Mouse (Mus musculus): Measurements from ENCODE around the gene Sec14l1.
A peak's percentile ranks its signal among the peaks of the same experiment; 100 is the strongest.

Gene Sec14l1

DNA sequence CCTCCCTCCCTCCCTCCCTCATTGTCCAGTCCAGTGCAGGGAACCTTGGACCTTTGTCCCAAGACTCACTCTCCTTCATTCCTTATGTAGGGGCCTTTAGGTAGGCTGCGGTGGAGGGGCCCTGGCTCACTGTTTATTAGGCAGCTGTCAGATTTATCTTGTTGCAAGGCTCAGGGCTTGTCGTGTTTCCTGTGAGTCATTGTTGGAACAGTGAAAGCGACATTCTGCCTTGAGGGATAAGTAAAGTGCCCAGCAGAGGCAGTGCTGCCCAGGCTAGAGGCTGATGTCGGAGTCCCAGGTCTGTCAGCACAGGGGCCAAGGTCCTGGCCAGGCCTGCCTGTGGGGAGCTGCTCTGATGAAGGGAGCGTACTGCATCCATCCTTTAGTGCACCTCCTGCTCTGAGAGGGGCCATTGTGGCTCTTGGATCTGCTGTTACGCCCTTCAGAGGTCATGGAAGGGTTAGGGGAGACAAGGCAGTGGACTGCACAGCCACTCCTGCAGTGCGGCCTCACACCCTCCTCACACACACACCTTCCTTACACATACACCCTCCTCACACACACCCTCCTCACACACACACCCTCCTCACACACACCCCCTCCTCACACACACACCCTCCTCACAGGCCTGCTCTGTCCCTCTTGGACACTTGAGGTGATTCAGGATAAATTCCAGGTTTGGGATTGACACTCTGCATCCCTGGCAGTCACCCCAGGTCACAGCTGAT lies 39.3 kb downstream of the Sec14l1 start:
- no peak for DNase-seq (ENCODE audit: low read depth)

DNA sequence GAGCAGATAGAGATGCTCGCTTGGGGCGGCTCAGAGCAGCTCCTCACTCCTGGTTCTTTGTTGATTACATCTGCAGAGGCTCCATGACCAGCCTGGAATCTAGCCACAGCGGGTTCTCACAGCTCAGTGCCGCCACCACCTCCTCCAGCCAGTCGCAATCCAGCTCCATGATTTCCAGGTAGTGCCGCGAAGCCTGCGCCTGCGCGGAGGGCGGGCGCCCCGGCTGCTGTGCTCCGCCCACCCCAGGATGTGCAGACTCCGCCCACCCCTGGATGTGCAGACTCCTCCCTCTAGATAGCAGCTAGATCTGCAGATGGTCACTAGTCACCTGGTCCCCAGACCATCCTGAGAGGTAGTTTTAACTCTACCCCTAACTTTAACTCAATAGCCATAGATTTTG lies 41.8 kb downstream of the Sec14l1 start:
- DNase-seq (ENCODE audit: low read depth) = peak; percentile 23

DNA sequence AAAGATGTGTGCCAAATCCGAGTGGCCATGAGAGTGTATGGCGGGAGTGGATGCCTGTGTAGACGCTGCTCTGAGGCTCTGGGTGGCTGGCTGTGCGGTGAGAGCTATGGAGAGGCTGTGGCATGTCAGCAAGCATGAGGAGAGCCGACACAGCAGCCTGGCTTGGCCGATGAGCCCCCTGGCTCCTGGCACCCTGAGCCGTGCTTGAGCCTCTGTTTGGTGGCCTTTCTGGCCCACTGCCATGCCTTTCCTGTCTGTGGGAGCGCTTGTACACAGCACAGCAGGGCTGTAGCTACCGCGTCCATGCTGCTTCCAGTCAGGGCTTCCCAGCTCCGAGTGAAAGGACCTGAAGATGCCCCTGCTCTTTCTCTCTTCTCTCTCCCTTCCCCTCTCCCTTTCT lies 43.4 kb downstream of the Sec14l1 start:
- DNase-seq (ENCODE audit: low read depth) = no peak

DNA sequence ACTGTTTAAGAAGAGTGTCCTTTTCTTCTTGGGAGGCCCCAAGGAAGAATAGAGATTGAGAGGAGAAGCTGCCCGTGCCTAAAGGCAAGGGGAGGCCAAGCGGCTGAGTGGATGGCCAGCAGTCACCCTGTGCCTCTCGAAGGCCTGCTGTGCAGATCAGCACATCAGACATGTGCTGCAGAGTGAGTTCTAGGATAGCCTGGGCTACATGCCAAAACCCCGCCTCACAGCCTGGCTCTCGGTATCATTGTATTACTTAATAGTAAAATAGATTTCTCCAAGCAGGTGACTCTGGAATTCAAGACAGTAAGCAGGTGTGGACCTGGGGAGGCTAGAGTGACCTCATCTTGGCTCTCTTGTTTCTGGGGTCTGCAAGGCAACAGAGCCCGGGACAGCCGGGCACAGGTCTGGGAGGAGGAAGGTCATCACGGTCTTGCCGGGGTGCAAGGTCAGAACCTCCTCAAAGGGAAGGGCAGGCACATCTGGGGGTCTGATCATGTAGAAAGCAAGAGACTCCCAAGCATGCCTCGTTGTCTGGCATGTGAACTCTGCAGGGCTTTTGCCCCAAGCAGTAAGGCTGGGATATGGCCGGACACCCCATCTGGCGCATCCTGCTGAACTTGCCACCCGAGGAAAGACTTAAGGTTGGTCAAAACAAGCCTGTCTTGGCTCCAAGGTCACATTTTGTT lies 44.4 kb downstream of the Sec14l1 start:
- no peak for DNase-seq (ENCODE audit: low read depth)

DNA sequence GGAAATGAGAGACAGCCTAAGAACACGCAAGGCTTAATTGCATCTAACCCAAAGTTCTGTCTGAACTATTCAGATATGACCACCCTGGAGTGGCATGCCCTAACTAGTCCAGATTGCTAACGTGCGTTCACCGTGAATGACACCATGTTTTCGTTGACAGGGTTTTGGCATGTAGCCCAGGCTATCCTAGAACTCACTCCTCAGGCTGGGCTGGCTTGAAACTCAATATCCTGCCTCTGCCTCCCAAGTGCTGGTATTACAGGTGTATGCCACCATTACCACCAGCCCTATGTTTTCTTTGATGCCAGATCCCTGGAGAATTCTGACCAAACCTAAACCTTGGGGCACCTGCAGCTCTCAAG lies 45.0 kb downstream of the Sec14l1 start:
- no peak for DNase-seq (ENCODE audit: low read depth)

DNA sequence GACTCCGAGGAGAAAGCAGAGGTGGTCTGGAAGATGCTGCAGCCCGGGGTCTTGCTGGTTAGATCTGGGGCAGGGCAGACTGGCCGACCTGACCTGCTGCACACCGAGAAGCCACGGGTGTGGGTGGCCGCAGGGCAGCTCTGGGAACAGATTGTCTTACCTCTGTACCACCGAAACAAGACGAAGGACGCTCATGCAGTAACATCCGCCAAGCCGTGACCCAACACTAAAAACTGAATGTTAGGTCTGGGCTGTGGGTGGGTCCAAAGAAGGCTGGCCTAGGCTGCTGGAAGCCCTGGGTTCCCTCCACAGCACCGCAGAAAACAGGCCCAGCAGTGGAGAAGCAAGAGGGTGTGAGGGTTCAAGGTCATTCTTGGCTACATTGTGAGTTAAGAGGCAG lies 45.8 kb downstream of the Sec14l1 start:
- DNase-seq (ENCODE audit: low read depth) = no peak

DNA sequence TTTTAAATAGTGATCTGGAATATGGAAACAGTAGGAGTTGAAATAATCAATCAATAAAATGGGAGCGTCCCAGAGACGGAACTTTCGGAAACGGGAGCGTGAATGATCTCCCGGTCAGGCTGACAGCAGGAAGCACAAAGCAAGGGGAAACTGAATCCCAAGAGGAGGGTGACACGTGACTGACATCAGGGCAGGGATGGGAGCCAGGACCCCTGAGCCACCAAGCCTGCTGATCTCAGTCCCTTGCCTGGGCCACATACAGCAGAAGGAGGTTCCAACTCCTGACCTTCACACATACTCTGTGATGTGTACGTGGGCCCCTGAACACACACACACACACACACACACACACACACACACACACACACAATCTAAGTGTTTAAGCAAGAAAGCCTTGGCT lies 46.6 kb downstream of the Sec14l1 start:
- DNase-seq (ENCODE audit: low read depth) = no peak

DNA sequence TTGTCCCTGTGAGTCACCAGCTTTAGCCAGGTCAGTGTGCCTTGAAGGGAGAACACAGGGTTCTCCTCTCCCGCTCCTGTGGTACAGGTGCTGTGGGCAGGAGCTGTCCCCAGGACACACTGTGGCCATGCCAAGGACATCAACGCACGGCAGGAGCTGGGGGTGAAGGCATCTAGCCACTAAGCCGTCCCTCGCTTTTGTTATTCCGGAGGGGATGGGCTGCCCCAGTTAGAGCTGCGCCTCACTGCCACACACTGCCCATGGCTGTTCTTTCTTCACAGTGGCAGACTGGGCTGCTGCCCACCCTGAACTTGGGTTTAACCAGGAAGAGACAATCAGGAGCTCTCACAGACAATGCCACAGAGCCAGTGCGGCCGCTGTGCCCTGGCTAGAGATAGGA lies 48.1 kb downstream of the Sec14l1 start:
- DNase-seq (ENCODE audit: low read depth) = no peak

DNA sequence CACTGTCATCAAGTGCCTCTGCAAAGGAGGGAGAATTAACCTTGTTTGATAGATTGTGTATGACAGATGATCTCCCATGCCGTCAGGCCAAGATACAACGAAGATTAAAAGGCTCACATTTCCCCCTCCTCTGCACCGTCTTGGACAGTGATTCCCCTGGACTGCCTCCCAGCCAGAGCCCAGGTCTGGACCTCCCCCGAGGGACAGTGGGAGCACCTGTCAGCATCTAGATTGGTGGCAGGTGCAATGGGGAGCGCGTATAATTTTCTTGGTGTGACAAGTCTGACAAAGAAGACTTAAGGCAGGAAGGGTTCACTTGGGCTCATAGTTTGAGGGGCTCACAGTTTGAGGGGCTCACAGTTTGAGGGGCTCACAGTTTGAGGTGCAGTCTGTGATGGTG lies 48.8 kb downstream of the Sec14l1 start:
- no peak for DNase-seq (ENCODE audit: low read depth)

DNA sequence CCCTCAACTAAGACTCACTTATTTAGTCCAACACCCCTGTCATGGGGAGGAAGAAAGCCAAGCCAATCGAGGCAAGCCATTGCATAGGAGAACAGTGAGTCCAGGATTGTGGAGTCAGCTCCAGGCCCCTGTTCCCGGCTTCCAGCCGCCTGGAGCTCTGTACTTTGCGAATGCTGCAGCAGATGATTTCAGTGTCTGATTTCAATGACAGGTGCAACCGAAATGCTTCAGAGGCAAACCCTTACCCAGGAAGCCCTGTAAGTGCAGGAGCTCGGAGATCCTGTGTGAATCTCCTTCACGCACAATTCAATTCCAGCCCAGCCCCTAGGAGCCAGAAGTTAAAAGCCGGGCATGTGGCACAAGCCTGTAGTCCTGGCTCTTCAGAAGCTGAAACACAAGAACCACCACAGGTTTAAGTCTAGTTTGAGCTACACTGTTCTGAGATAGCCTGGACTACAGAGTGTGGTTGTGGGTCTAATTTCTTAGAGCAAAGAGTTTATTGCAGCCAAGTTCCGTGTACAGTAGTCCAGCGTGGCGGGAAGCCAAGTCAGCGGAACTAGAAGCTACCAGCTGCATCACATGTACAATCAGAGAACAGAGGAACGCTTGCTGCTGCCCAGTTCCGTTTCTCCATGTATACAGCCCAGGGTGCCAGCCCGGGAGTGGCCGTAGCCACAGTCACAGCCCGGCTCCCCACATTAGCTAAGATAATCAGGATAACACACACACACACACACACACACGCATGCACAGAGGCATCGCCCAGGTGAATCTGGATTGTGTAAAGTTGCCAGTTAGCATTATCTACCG lies 53.5 kb downstream of the Sec14l1 start:
- no peak for DNase-seq (ENCODE audit: low read depth)

DNA sequence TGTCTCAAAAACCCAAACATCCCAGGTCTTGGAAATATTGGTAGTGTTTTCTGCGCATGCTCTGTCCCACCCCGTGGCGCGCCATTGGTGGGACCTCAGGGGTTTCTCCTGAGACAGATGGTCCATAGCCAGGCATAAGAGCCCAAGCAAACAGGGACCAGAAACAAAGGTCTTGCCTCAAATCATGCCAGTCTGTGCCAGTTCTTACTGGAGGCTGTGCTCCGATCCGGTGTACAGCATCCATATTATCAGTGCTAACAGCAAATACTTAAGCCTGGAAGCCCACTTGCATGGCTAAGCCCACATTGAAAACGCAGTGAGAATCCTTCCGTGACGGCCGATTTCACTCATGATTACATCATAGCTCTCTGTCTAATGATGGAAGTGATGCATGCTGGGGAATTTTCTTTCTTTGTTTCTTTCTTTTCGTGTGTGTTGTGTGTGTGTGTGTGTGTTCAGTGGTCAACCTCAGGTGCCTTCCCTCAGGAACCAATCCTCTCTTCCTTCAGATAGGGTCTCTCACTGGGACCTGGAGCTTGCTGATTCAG lies 54.2 kb downstream of the Sec14l1 start:
- DNase-seq (ENCODE audit: low read depth) = no peak

DNA sequence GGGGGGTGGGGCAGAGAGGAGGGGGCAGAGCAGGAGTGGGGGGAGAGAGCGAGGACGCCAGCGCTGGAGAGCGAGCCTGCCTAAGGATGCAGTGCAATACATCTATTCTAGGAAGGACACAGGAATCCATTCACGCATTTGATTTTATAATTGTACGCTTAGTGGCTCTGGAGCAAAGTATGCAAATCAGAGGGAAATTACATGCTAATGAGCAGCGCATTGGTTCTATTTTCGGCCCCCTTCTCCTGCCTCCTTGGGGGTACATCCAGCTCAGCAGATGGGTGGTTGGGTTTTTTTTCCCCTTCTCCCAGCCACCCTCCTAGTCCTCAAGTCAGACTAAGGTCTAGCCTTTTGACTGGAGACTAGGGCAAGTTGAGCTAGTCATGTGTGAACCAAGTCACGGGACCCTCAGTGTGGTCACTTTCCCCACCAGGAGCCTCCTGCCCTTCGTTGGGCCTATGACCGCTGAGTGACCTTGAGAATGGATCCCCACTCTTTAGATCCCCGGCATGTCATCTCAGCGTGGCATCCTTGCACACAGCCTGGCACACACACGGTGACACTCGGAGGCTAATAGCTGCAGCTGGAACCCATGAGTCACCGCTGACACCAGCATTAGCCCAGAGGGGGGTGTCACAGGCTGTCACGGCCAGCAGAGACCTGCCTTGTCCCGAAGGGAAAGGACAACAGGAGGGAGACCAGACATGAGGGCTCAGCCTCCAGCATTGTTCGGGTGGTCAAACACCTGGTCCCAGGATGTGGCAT lies 55.0 kb downstream of the Sec14l1 start:
- no peak for DNase-seq (ENCODE audit: low read depth)

DNA sequence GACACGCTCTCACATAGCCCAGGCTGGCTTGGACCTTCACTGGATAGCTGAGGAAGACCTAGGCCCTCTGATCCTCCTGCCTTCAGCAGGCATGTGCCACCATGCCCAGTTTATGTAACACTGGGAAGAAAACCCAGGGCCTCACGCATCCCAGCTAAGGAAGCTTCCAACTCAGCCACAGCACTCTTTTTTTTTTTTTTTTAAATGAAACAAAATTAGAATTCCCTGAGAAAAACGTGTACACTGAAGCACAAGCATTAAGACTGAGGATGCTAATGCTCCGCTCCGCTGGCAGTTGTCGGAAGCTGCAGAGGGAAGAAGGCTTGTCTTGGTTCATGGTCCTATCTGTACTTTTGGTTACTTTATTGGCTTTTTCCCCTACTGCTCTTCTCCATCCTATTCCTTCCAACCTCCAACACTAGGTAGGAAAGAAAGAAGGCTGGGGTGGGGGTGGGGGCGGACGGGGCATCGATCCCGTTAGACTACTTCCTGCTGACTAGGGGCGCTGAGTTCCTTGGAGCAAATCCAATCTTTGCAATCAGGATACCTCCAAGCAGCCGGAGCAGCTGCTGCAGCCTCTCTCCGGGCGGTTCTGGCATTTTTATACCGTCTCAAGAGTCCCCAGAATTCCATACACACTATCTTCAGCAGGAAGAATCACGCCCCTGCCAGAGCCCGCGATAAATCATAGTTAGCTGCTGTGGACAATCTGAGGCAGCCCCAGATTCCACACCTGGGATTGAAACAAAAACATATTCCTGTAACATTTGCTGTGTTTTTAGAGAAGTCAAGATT lies 59.3 kb downstream of the Sec14l1 start:
- no peak for DNase-seq (ENCODE audit: low read depth)

DNA sequence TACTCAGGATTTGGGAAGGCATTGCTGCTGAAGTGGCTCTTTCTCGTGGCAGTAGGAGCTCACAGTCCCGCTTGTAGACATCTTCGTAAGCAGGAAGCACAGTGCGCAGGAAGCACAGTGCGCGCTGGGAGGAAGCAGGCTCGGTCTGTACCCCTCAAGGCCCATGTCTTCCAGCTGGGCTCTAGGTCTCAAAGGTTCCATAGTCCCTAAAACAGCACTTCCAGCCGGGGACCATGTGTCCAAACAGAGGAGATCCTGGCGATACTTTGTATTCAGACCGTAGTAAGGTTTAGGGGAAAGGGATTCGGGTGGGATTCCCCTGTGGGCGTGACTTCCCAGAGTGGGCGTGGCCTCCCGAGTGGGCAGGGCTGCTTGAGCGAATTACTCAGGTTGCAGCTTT lies 60.0 kb downstream of the Sec14l1 start:
- no peak for DNase-seq (ENCODE audit: low read depth)

DNA sequence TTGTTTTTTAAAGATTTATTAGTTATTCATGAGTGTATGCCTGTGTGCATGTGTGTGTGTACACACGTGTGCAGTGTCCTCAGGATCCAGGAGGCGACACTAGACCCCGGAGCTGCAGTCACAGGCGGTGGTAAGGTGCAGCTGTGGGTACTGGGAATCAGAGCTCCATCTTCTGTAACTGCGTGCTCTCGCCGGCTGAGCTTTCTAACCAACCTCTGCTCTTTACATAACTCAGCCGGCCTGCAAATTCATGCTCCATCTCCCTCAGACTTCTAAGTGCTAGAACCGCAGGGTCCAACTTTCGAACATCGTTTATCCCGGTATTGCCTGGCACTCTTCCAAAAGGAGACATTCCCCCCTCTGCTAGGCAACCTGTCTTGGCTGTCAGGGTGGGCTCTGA lies 60.5 kb downstream of the Sec14l1 start:
- no peak for DNase-seq (ENCODE audit: low read depth)

DNA sequence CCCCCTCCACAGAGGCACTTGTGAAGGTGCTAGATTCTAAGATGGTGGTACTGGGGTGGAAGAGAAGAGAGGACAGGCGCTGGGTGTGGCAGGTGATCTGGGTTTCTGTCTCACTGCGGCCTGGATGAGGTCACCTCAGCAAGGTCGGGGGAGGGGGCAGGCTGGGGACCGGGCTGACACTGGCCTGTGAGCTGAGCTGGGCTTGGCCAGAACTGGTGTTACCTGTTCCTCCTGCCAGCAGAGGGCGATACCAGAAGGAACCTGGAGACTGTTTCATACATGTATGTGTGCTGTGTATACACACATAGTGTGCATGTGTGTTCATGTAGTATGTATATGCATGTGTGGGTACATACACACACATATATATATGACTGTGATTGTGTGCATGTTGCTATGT lies 61.3 kb downstream of the Sec14l1 start:
- no peak for DNase-seq (ENCODE audit: low read depth)

DNA sequence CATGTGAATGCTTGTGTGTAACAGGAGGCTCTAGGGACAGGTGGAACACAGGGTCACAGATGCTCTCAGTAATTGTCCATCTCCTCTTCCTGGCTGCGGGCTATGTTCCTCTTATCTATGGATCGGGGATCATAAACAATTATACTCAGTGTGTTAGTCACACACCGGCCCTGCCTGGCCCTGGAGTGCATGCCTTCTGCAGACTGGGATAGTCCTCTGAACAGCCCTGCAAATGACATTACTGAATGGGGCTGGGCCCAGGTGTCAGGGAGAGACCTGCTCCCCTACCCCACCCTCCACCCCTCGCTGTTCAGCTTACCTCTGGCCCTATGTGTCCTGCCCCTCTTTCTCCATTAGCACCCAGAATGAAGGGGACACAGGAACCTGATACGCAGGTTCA lies 61.9 kb downstream of the Sec14l1 start:
- DNase-seq (ENCODE audit: low read depth) = no peak

DNA sequence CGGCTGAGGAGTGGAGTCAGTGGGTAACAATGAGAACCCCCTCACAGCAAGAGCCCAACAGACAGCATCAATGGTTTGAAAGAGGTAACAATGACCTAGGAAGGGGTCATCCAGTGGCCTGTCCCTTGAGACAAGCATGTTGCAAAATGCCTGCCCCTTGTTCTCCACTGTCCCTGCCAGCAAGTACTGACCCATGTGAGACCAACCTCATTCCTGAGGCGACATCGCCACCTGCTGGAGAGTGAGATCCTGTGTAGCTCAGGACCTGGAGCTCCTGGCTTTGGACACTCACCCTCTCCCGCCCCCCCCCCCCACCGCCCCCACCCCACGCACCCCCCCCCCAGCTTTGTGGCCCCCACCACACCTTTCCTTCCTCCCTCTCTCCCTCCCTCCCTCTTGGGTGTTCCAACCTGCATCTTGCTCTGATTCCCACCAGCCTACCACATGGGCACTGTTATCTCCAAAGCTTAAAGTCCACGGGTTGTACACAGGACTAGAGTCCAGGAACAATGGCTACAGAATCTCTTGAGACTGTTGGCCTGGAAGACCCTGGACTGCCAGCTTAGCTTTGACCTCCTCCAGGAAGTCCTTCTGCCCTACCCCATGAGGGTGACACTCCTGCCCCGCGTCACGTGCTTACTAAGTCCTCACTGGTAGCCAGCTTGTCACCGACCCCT lies 62.5 kb downstream of the Sec14l1 start:
- peak; percentile 65 for DNase-seq (ENCODE audit: low read depth)

DNA sequence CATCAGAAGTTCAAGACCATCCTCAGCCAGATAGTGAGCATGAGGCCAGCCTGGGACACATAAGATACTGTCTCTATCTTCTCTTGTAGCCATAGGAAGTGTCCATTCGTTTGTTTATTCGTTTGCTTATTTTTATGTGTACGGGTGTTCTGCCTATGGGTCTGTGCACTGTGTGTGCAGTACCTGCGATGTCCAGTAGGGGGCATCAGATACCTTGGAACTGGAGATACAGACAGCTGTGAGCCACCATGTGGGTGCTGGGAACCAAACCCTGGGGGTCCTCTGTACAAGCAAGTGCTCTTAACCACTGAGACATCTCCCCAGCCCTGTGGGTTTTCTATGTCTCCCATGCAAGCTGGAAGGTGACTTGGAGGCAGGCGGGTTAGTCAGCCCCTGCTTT lies 64.9 kb downstream of the Sec14l1 start:
- no peak for DNase-seq (ENCODE audit: low read depth)

DNA sequence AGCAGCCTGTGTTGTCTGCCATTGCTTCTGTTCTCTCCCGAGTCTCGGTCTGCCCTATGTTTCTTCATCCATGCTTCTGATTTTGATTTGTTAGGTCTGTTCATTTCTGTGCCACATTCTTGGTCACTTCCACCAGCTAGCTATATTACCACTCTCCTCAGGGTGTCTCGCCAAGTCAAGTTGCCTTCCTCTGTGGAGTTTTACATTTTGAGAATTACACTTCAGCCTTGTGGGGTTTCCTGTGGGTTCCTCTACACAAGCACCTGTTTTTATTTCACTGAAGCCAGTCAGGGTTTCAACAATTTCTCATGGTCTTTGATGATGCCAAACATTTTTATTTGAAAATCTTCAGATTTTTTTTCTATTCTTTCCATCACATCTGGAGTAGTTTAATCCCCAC lies 67.8 kb downstream of the Sec14l1 start:
- DNase-seq (ENCODE audit: low read depth) = no peak

DNA sequence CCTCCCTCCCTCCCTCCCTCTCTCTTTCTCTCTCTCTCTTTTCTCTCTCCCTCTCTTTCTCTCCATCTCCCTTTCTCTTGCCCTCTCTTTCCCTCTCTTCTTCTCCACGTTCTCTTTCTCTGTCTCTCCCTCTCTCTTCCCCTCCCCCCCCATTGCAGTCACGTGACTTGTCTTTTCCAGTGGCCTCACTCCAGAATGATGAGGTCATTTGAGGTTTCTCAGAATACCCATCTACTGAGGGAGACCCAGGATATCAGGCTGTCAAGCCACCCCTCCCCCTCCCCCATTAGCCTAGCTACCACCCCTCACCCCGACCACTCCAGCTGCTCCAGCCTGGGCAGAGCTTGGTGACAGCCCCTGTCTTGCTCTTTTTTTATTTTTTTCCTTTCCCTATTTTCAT lies 68.3 kb downstream of the Sec14l1 start:
- no peak for DNase-seq (ENCODE audit: low read depth)

All from c-Kit-positive CD71-positive TER-119-negative erythroid progenitor cells, embryonic 14.5 days (primary cell).